Mouse (Mus musculus): ENCODE measurements around the gene Tpm3. TPM values are rescaled to one million over a fixed set of nuclear protein-coding genes. Genes with fewer than 3 reads are reported as not detected.

Gene Tpm3
- polyA plus RNA-seq, 1 experiment from 2014 or later = 499 TPM

DNA sequence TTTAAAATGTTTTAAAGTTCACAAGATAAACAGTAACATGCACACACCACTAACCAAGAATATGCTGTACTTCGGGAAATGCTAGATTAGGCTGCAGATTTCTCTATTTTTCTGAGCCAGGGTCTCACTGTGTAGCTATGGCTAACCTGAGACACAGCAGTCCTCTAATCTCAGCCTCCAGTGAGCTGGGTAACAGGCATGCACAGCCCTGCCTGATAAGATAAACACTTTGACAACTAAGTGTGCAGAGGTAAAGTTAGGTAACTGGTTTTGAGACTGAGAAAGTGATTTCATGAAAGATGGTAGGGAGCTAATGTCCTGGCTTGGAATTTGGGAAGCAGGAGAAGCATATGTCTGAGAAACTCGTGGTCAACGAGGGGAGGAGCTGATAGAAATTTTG, 22.0 kb downstream of the Tpm3 start:
- Histone ChIP-seq H3K36me3 (ENCODE audit: control insufficient read depth, insufficient read depth, low read length) (peaks cover 31% of the 10 kb centered on the region), H3K27ac (ENCODE audit: low read depth, low read length) (no peak overlapping the region), H3K27me3 (ENCODE audit: control insufficient read depth, insufficient read depth, low read length) (no peaks in the 10 kb centered on the region), H3K9me3 (ENCODE audit: control insufficient read depth, low read length) (no peaks in the 10 kb centered on the region), H3K4me2 (no peak overlapping the region), H3K4me1 (ENCODE audit: control insufficient read depth, insufficient read depth, low read length) (no peaks in the 10 kb centered on the region), H3K4me3 (ENCODE audit: low read depth, low read length) (no peak overlapping the region), H3K9ac (ENCODE audit: low read length) (no peak overlapping the region)
- DNase-seq (ENCODE audit: low spot score, missing footprints) (no peak), ATAC-seq (ENCODE audit: low FRiP score) (no peak)
- WGBS = 94% methylated on average over 3 of the region's 3 CpGs

DNA sequence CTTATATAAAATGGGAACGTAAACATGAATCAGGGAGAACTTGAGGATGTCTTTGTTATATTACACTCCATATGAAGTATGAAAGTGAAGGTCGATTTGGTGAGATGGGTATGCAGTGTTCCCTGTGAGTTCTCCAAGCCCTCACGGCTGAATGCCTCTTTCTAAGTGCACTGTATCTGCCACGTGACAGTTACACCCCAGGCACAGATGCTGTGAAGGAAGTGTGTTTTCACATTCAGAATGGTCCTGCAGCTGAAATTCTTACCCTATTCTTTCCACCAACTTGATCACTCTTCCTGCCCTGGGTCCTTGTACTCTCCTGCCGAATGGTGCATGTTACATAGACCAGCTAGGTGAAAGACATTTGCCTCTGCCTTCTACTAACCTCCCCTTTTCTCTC, 25.5 kb downstream of the Tpm3 start:
- ATAC-seq (ENCODE audit: low FRiP score) = no peak
- Histone ChIP-seq H3K27ac (ENCODE audit: low read depth, low read length) (no peak overlapping the region), H3K9me3 (ENCODE audit: control insufficient read depth, low read length) (no peaks in the 10 kb centered on the region), H3K4me2 (no peak overlapping the region), H3K4me1 (ENCODE audit: control insufficient read depth, insufficient read depth, low read length) (no peaks in the 10 kb centered on the region), H3K36me3 (ENCODE audit: control insufficient read depth, insufficient read depth, low read length) (peaks cover 8% of the 10 kb centered on the region; the same call in 1 of the 2 replicates), H3K4me3 (ENCODE audit: low read depth, low read length) (no peak overlapping the region), H3K27me3 (ENCODE audit: control insufficient read depth, insufficient read depth, low read length) (no peaks in the 10 kb centered on the region), H3K9ac (ENCODE audit: low read length) (no peak overlapping the region)
- WGBS = 88% methylated on average over 5 of the region's 5 CpGs
- no peak for DNase-seq (ENCODE audit: low spot score, missing footprints)

DNA sequence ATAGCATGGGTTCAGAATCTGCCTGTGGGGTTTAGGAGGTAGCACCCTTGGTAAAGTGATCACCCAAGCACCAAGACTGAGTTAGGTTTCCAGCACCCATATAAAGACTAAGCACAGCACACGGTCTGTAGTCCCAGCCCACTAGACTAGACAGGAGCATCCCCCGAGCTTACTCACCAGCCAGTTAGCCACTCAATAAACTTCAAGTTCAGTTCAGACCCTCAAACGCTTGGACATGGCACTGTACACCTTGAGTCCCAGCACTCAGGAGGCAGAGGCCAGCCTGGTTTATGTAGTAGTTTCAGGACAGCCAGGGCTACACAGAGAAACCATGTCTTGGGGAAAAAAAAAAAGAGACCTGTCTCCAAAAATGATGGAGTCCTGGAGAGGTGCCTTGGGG, 28.6 kb downstream of the Tpm3 start:
- Histone ChIP-seq H3K36me3 (ENCODE audit: control insufficient read depth, insufficient read depth, low read length) (0 out of 2 replicates have a peak, but pooled peaks cover 3% of the 10 kb centered on the region), H3K4me3 (ENCODE audit: low read depth, low read length) (no peak overlapping the region), H3K9ac (ENCODE audit: low read length) (no peak overlapping the region), H3K27me3 (ENCODE audit: control insufficient read depth, insufficient read depth, low read length) (no peaks in the 10 kb centered on the region), H3K4me2 (no peak overlapping the region), H3K4me1 (ENCODE audit: control insufficient read depth, insufficient read depth, low read length) (no peaks in the 10 kb centered on the region), H3K27ac (ENCODE audit: low read depth, low read length) (no peak overlapping the region), H3K9me3 (ENCODE audit: control insufficient read depth, low read length) (no peaks in the 10 kb centered on the region)
- DNase-seq (ENCODE audit: low spot score, missing footprints) (no peak), ATAC-seq (ENCODE audit: low FRiP score) (no peak)
- 93% methylated on average over 3 of the region's 3 CpGs for WGBS

DNA sequence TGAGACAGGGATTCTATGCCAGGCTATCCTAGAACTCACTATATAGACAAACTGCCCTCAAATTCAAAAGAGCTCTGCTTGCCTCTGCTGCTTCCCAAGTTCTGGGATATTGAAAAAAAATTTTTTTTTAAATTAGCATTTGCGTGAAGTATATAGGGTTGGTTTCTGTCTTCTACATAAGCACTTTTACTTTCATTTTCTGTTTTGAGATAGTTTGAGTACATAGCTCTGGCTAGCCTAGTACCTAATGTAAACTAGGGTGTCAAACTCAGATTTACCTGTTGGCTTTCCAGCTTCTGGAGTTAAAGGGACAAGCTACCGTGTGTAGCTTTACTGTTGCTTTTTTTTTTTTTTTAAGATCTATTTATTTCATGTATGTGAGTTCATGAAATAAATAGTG, 29.2 kb downstream of the Tpm3 start:
- no peaks in the 10 kb centered on the region for H3K4me1 ChIP-seq (ENCODE audit: control insufficient read depth, insufficient read depth, low read length)
- no peak overlapping the region for H3K9ac ChIP-seq (ENCODE audit: low read length)
- H3K4me2 ChIP-seq = no peak overlapping the region
- H3K36me3 ChIP-seq (ENCODE audit: control insufficient read depth, insufficient read depth, low read length) = 0 out of 2 replicates have a peak, but pooled peaks cover 3% of the 10 kb centered on the region
- no peaks in the 10 kb centered on the region for H3K27me3 ChIP-seq (ENCODE audit: control insufficient read depth, insufficient read depth, low read length)
- H3K4me3 ChIP-seq (ENCODE audit: low read depth, low read length) = no peak overlapping the region
- no peak for DNase-seq (ENCODE audit: low spot score, missing footprints)
- H3K9me3 ChIP-seq (ENCODE audit: control insufficient read depth, low read length) = no peaks in the 10 kb centered on the region
- ATAC-seq (ENCODE audit: low FRiP score) = no peak
- no peak overlapping the region for H3K27ac ChIP-seq (ENCODE audit: low read depth, low read length)
- WGBS = 96% methylated on average over 2 of the region's 2 CpGs

DNA sequence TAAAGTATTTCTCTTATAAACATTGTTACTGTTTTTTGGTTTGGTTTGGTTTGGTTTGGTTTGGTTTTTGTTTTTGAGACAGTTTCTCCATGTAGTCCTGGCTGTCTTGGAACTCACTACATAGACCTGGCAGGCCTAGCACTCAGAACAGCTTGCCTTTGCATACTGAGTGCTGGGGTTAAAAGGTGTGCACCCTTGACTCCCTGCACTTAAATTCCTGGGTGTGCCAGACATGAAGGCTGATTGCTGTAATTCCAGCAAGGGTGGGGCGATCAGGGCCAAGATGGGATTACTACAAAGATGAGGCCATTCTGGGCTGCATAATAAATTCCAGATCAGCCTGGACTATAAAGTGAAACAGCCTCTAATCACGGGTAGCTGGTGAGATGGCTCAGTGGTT, 29.8 kb downstream of the Tpm3 start:
- no peaks in the 10 kb centered on the region for H3K27me3 ChIP-seq (ENCODE audit: control insufficient read depth, insufficient read depth, low read length)
- no peak for DNase-seq (ENCODE audit: low spot score, missing footprints)
- ATAC-seq (ENCODE audit: low FRiP score) = no peak
- H3K9me3 ChIP-seq (ENCODE audit: control insufficient read depth, low read length) = no peaks in the 10 kb centered on the region
- 89% methylated on average over 2 of the region's 2 CpGs for WGBS
- no peak overlapping the region for H3K9ac ChIP-seq (ENCODE audit: low read length)
- no peak overlapping the region for H3K4me2 ChIP-seq
- H3K4me1 ChIP-seq (ENCODE audit: control insufficient read depth, insufficient read depth, low read length) = no peaks in the 10 kb centered on the region
- no peak overlapping the region for H3K4me3 ChIP-seq (ENCODE audit: low read depth, low read length)
- H3K27ac ChIP-seq (ENCODE audit: low read depth, low read length) = no peak overlapping the region
- 0 out of 2 replicates have a peak, but pooled peaks cover 3% of the 10 kb centered on the region for H3K36me3 ChIP-seq (ENCODE audit: control insufficient read depth, insufficient read depth, low read length)

DNA sequence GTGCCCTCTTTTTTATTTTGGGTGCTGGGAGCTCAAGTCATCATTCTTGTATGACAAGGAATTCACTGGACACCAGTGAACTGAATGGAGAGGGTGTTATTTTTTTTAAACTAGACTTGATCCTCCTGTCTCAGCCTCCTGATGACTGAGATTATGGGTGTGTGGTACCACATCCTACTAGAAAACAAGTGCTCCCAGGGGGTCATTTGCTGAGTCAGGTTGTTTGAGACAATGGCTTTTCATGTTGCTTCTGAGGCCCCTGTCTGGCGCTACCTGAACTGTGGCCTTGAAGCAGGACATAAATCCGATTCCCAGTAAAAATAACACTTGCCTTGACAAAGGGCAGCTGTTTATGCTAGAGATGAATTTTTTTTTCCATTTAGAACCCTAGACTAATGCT, 30.7 kb downstream of the Tpm3 start:
- ATAC-seq (ENCODE audit: low FRiP score) = no peak
- H3K27ac ChIP-seq (ENCODE audit: low read depth, low read length) = no peak overlapping the region
- no peaks in the 10 kb centered on the region for H3K9me3 ChIP-seq (ENCODE audit: control insufficient read depth, low read length)
- 91% methylated on average over 2 of the region's 2 CpGs for WGBS
- H3K4me2 ChIP-seq = no peak overlapping the region
- H3K27me3 ChIP-seq (ENCODE audit: control insufficient read depth, insufficient read depth, low read length) = no peaks in the 10 kb centered on the region
- H3K4me1 ChIP-seq (ENCODE audit: control insufficient read depth, insufficient read depth, low read length) = no peaks in the 10 kb centered on the region
- no peak overlapping the region for H3K4me3 ChIP-seq (ENCODE audit: low read depth, low read length)
- no peak overlapping the region for H3K9ac ChIP-seq (ENCODE audit: low read length)
- DNase-seq (ENCODE audit: low spot score, missing footprints) = no peak
- H3K36me3 ChIP-seq (ENCODE audit: control insufficient read depth, insufficient read depth, low read length) = 0 out of 2 replicates have a peak, but pooled peaks cover 3% of the 10 kb centered on the region

DNA sequence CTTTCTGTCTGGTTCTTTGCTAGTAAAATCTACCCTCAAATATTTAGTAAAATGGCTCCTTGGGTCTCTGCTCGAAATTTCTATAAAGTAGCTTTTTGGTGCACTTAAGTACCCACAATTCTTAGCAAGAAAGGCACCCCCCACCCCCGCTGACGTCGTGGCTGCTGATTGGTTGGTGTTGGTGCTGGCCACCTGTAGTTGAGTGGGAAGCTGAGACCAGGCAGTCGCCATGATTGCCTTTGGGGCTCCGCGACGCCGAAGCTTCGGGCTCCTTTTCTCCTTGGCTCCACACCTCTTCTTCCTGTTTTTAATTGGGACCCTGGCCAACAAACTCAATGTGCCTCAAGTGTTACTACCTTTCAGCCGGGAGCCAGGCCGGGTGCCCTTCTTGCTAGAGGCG, 31.5 kb downstream of the Tpm3 start, which contains the start of gene Nup210l:
TSS of gene Nup210l (plus strand) at position 195 of the 400 bp plus-strand sequence.
- Histone ChIP-seq H3K9me3 (ENCODE audit: control insufficient read depth, low read length) (no peaks in the 10 kb centered on the region), H3K27me3 (ENCODE audit: control insufficient read depth, insufficient read depth, low read length) (no peaks in the 10 kb centered on the region), H3K4me2 (no peak within 1 kb of the TSS), H3K9ac (ENCODE audit: low read length) (no peak within 1 kb of the TSS), H3K36me3 (ENCODE audit: control insufficient read depth, insufficient read depth, low read length) (no peaks in the 10 kb centered on the region), H3K4me1 (ENCODE audit: control insufficient read depth, insufficient read depth, low read length) (no peaks in the 10 kb centered on the region), H3K4me3 (ENCODE audit: low read depth, low read length) (no peak within 1 kb of the TSS), H3K27ac (ENCODE audit: low read depth, low read length) (no peak within 1 kb of the TSS)
- no peak for DNase-seq (ENCODE audit: low spot score, missing footprints)
- whole genome bisulfite sequencing = 87% methylated on average over 13 of the region's 13 CpGs
- ATAC-seq (ENCODE audit: low FRiP score) = no peak

DNA sequence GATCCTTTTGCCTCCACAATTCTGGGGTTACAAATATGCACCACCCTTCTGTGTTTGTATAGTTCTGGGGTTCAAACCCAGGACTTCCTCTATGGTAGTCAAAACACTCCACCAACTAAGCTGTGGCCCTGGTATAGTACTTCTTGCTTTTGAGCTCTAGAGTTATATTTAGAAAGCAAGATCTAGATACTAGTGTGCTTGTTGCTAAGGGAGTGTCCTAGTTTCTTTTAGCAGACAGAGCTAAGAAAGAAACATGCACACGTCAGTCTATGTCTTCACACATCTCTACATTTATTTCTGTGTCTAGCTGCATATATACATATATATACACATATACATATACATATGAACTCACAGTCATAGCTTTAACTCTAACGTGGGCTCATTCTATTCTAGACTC, 39.3 kb downstream of the Tpm3 start:
- Histone ChIP-seq H3K27ac (ENCODE audit: low read depth, low read length) (no peak overlapping the region), H3K9me3 (ENCODE audit: control insufficient read depth, low read length) (no peaks in the 10 kb centered on the region), H3K9ac (ENCODE audit: low read length) (no peak overlapping the region), H3K27me3 (ENCODE audit: control insufficient read depth, insufficient read depth, low read length) (no peaks in the 10 kb centered on the region), H3K4me1 (ENCODE audit: control insufficient read depth, insufficient read depth, low read length) (no peaks in the 10 kb centered on the region), H3K4me2 (no peak overlapping the region), H3K36me3 (ENCODE audit: control insufficient read depth, insufficient read depth, low read length) (no peaks in the 10 kb centered on the region), H3K4me3 (ENCODE audit: low read depth, low read length) (no peak overlapping the region)
- DNase-seq (ENCODE audit: low spot score, missing footprints) (no peak), ATAC-seq (ENCODE audit: low FRiP score) (no peak)
- 91% methylated on average over 2 of the region's 2 CpGs for WGBS

DNA sequence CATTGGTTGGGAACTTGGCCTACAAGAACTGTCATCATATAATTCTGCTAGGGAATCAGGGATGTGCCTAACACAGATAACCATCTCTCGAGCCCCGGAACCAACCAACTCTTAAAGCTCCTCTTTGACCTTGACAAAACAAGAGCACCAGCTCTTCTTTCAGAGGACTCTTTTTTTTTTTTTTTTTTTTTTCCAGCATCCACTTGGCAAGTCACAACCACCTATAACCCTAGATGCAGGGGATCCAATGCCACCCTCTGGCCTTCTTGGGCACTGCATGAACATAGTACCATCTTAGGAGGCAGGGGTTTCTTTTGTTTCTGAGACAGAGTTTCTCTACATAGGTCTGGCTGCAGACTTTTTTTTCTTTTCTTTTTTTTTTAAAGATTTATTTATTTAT, 41.9 kb downstream of the Tpm3 start:
- Histone ChIP-seq H3K36me3 (ENCODE audit: control insufficient read depth, insufficient read depth, low read length) (no peaks in the 10 kb centered on the region), H3K4me3 (ENCODE audit: low read depth, low read length) (no peak overlapping the region), H3K27ac (ENCODE audit: low read depth, low read length) (no peak overlapping the region), H3K9ac (ENCODE audit: low read length) (no peak overlapping the region), H3K9me3 (ENCODE audit: control insufficient read depth, low read length) (no peaks in the 10 kb centered on the region), H3K4me1 (ENCODE audit: control insufficient read depth, insufficient read depth, low read length) (no peaks in the 10 kb centered on the region), H3K27me3 (ENCODE audit: control insufficient read depth, insufficient read depth, low read length) (no peaks in the 10 kb centered on the region), H3K4me2 (no peak overlapping the region)
- ATAC-seq (ENCODE audit: low FRiP score) (no peak), DNase-seq (ENCODE audit: low spot score, missing footprints) (no peak)
- WGBS = 89% methylated on average over 2 of the region's 2 CpGs

DNA sequence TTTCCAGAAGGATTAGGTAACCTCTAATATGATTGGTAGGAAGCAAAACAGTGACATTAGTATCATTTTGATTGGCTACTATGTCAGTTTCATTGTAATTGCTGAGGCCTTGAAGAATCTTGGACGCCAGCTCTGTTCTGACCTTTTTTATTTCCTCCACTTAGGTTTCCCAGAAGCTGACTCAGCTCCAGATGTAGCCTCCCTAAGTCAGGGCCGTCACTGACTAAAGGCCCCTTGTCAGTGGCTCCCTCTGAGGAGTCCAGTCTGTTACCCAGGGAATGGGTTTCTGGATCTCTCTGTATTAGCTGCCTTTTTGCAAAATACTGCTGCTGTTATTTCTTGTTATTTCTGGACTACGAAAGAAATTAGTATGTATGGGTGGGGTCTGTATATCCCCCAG, 43.1 kb downstream of the Tpm3 start:
- DNase-seq (ENCODE audit: low spot score, missing footprints) (no peak), ATAC-seq (ENCODE audit: low FRiP score) (no peak)
- Histone ChIP-seq H3K9me3 (ENCODE audit: control insufficient read depth, low read length) (no peaks in the 10 kb centered on the region), H3K27ac (ENCODE audit: low read depth, low read length) (no peak overlapping the region), H3K4me3 (ENCODE audit: low read depth, low read length) (no peak overlapping the region), H3K36me3 (ENCODE audit: control insufficient read depth, insufficient read depth, low read length) (no peaks in the 10 kb centered on the region), H3K9ac (ENCODE audit: low read length) (no peak overlapping the region), H3K4me1 (ENCODE audit: control insufficient read depth, insufficient read depth, low read length) (no peaks in the 10 kb centered on the region), H3K27me3 (ENCODE audit: control insufficient read depth, insufficient read depth, low read length) (no peaks in the 10 kb centered on the region), H3K4me2 (no peak overlapping the region)
- WGBS = 88% methylated on average over 3 of the region's 3 CpGs

All from midbrain, embryonic 11.5 days (tissue).